Mouse (Mus musculus): ENCODE results near the gene Fermt2.
A peak's percentile ranks its signal among the peaks of the same experiment; 100 is the strongest.

Fermt2 gene

DNA sequence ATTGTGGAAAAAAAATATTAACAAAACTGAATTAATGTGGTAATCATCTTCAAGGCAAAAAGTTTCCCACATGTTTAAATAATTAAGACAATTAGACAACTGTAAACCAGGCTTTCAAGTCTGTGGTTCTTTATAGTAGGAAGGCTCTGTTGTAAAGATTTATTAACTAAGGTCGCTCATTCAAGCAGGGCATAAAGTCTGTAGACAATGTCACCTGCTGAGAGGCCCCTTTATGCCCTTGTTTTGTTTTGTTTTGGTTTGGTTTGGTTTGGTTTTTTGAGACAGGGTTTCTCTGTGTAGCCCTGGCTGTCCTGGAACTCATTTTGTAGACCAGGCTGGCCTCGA, 91.0 kb downstream of the Fermt2 start:
- no peak for DNase-seq (ENCODE audit: low read depth, low spot score)

- no peak for DNase-seq (ENCODE audit: low read depth, low spot score)
These were observed 91.5 kb downstream of the Fermt2 start for GRCm38 (mm10) chr14:45438250-45438930.

DNA sequence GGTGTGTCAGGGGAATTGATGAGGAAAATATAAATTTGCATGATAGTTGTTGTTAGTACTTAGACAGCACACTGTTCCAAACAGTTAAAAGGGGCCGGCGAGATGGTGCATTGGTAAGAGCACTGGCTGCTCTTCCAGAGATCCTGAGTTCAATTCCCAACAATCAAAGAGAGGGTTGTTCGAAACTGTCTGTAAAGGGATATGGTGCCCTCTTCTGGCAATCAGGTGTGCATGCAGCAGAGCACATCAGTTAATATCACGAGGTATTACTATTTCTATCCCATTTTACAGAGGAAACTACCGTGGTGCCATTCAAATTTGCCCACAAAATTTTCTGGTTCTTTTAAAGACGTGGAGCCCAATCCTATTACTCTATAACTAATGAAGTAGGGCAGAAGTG, 95.7 kb downstream of the Fermt2 start:
- DNase-seq (ENCODE audit: low read depth, low spot score), result no peak

DNA sequence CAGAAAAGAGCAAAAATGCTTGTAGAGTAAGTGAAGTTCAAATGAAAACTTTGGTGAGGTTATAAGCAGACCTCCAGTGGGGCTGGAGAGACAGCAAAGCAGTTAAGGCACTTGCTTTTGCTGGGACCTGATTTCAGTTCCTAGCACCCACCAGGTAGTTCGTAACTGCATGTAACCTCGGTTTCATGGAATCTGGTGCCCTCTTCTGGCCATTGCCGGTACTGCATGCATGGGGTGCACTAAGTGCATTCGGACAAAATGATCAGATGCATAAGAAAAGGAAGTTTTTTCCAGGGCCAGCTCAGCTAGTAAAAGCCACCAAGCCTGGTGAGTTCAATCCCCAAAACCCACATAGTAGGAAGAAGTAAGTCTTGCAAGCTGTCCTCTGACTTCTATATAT, 97.9 kb downstream of the Fermt2 start:
- DNase-seq (ENCODE audit: low read depth, low spot score), result no peak

DNA sequence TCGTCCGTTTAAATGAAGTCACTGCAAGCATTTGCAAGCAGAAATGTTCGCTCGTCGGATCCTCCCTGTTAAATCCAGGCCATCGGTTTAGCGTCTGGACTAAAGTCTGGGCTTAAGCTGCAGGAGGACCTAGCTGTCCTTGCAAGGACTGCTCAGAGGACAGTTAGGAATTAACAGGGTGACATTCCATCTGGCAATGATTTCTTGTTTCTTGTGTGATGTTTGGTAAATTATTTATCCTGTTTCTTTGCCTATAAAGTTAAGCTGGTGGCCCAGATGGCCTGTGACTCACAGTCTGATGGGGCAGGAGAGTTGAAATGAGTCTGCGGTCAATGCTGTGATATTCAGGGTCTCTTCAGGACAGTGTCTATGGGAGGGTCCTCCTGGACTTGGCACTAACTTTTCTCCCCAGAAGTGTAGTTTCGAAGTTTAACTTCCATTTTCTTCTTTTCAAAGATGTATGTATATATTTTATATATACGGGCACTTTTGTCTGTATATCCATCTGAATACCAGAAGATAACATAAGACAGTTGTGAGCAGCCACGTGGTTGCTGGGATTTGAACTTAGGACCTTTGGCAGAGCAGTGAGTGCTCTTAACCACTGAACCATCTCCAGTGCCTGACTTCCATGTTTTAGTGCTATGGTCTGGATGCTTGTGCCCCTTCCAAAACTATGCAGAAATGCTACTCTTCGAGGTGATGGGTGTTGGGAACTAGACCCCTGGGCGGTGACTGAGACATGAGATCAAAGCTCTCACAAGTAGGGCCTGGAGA, 99.7 kb downstream of the Fermt2 start:
- no peak for DNase-seq (ENCODE audit: low read depth, low spot score)

DNA sequence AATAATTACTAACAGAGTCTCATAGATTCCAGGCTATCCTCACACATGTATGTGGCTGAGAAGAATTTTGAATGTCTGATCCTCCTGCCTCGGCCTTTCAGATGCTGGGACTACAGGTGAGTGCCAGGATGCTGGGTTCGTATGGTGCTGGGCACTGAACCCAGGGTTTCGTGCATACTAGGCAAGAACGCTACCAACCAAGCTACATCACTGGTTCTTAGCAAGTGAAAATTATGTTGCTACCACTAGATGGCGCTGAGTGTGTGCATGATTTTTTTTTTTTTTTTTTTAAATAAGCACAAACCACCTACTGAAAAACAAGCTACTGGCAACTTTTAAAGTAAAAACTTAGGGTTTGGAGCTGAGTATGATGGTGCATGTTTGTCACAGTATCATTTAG, 106.7 kb downstream of the Fermt2 start:
- peak; percentile 87 for DNase-seq (ENCODE audit: low read depth, low spot score)

GRCm38 (mm10) chr14:45422371-45422770, 107.5 kb downstream of the Fermt2 start:
- peak; percentile 81 for DNase-seq (ENCODE audit: low read depth, low spot score)

DNA sequence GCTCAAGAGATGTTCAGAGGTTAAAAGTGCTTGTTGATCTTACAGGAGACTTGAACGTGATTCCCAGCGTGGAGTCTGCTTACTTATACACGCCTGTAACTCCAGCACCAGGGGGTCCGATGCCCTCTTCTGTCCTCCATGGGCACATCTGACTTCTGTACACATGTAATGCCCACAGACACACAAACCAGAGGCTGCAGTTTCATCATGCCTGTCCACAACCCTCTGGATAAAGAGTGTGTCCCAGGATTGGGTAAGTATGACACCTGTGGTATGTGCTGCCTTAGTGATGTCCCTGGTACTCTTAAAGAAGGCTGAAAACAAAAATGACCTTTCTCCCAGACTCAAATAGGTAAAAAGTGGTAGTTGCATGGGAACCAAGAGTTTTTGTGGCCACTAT, 110.6 kb downstream of the Fermt2 start:
- DNase-seq (ENCODE audit: low read depth, low spot score), result no peak

GRCm38 (mm10) chr14:45418553-45418952, 111.4 kb downstream of the Fermt2 start:
- no peak for DNase-seq (ENCODE audit: low read depth, low spot score)

GRCm38 (mm10) chr14:45416265-45416664, 113.7 kb downstream of the Fermt2 start:
- DNase-seq (ENCODE audit: low read depth, low spot score), result no peak
